Mouse (Mus musculus) heart, embryonic 14.5 days (tissue): ENCODE measurements around the gene Scube3. TPM values are rescaled to one million over a fixed set of nuclear protein-coding genes. Genes with fewer than 3 reads are reported as not detected.

Experiments
- ATAC-seq: fragments of 200-750 bp; cut with Nextera tagmentation; 2 replicates; pipeline ENCODE4 v1.8.0; 2017; ENCODE audit warnings: low read depth, moderate TSS enrichment; ENCODE audit not compliant: insufficient number of reproducible peaks, insufficient read depth, low FRiP score
- H3K27ac ChIP-seq, 2 experiments: fragments of 200-500 bp in 1 of 2; fragments of 300-500 bp in 1 of 2; sonication (generic) in 1 of 2; replicated peaks in 1 of 2; 2 replicates each; pipeline ENCODE4 v1.5.1; 2012 to 2014; ENCODE audit warnings: low read depth in 2 of 2, low read length in 2 of 2, control low read depth in 1 of 2, mild to moderate bottlenecking in 1 of 2, mixed read lengths in 1 of 2; ENCODE audit not compliant: control insufficient read depth in 1 of 2, insufficient read depth in 1 of 2
- H3K27me3 ChIP-seq: fragments of 300-500 bp; sonication (generic); 2 replicates; pipeline ENCODE4 v1.6.1; 2014; ENCODE audit warnings: mild to moderate bottlenecking, low read length, control low read depth; ENCODE audit not compliant: control insufficient read depth, insufficient read depth
- H3K36me3 ChIP-seq: fragments of 300-500 bp; sonication (generic); 2 replicates; pipeline ENCODE4 v1.6.1; 2014; ENCODE audit warnings: mild to moderate bottlenecking, control low read depth, low read length, mixed read lengths; ENCODE audit not compliant: control insufficient read depth, insufficient read depth
- H3K4me1 ChIP-seq, 2 experiments: fragments of 200-500 bp in 1 of 2; fragments of 300-500 bp in 1 of 2; sonication (generic) in 1 of 2; 2 replicates each; pipeline ENCODE4 v1.6.1; 2012 to 2014; ENCODE audit warnings: low read length in 2 of 2, control low read depth in 1 of 2, mixed read lengths in 1 of 2; ENCODE audit not compliant: control insufficient read depth in 2 of 2, insufficient read depth in 2 of 2
- H3K4me2 ChIP-seq: fragments of 300-500 bp; sonication (generic); 2 replicates; pipeline ENCODE4 v1.6.1; 2014; ENCODE audit warnings: mild to moderate bottlenecking, low read length
- H3K4me3 ChIP-seq, 2 experiments: fragments of 200-500 bp in 1 of 2; fragments of 300-500 bp in 1 of 2; sonication (generic) in 1 of 2; 2 replicates each; pipeline ENCODE4 v1.5.1; 2012 to 2014; ENCODE audit warnings: low read length in 2 of 2, mild to moderate bottlenecking in 2 of 2, control low read depth in 1 of 2, low read depth in 1 of 2, moderate library complexity in 1 of 2; ENCODE audit not compliant: control insufficient read depth in 1 of 2, insufficient read depth in 1 of 2
- H3K9ac ChIP-seq: fragments of 300-500 bp; sonication (generic); 2 replicates; pipeline ENCODE4 v1.6.1; 2014; ENCODE audit warnings: mild to moderate bottlenecking, low read length
- H3K9me3 ChIP-seq: fragments of 300-500 bp; sonication (generic); 2 replicates; pipeline ENCODE4 v1.6.1; 2016; ENCODE audit warnings: low read length, control low read depth; ENCODE audit not compliant: control insufficient read depth
- WGBS: fragments of 180-500 bp; shearing (Covaris S2); extraction: QIAGEN DNeasy Blood & Tissue Kit; methylation state at CpG from one replicate; pipeline ENCODE4 v1.1.7; 2014; 5-methylcytosine and 5-hydroxymethylcytosine counted together
- polyA plus RNA-seq: library from polyadenylated mRNA; unstranded; fragments of >200 nt; fragmentation: Nextera tagmentation; extraction: Ambion mirVana; gene quantifications from 2 replicates; pipeline ENCODE4 v1.2.1, GENCODE M21; 2014

Scube3 gene
- polyA plus RNA-seq, 1 experiment from 2014 or later: 1.4 TPM

- Histone ChIP-seq H3K27ac (no peak overlapping the region), H3K36me3 (no peaks in the 10 kb centered on the region), H3K27me3 (peaks cover 65% of the 10 kb centered on the region), H3K9ac (0 out of 2 replicates have a peak overlapping the region, but pooled peaks have one; percentile 70), H3K4me1 (peaks cover 10 to 27% of the 10 kb centered on the region in 2 experiments), H3K4me2 (peak overlapping the region; percentile 97), H3K9me3 (no peaks in the 10 kb centered on the region), H3K4me3 (peak overlapping the region; percentile 44 to 58)
- ATAC-seq: no peak
- WGBS: 3% methylated on average over 15 of the region's 15 CpGs
Observed at GRCm38 (mm10) chr17:28141205-28141650, 713 bp upstream of the Scube3 start.

- Histone ChIP-seq H3K9ac (peak overlapping the region; percentile 70), H3K27ac (no peak overlapping the region), H3K27me3 (peaks cover 73% of the 10 kb centered on the region), H3K4me1 (peaks cover 8 to 21% of the 10 kb centered on the region in 2 experiments; a peak in 3 of 4 replicates), H3K4me2 (peak overlapping the region; percentile 97), H3K9me3 (no peaks in the 10 kb centered on the region), H3K4me3 (peak overlapping the region; percentile 44 to 58), H3K36me3 (no peaks in the 10 kb centered on the region)
- no peak for ATAC-seq
- 2% methylated on average over 33 of the region's 33 CpGs for WGBS
Observed at GRCm38 (mm10) chr17:28142700-28143610, 1.0 kb downstream of the Scube3 start.

- Histone ChIP-seq H3K36me3 (no peaks in the 10 kb centered on the region), H3K9ac (no peak overlapping the region), H3K4me1 (peaks cover 8 to 21% of the 10 kb centered on the region in 2 experiments; a peak in 3 of 4 replicates), H3K4me3 (no peak overlapping the region), H3K4me2 (peak overlapping the region; percentile 19; the same call in 1 of the 2 replicates), H3K27me3 (peaks cover 78% of the 10 kb centered on the region), H3K9me3 (no peaks in the 10 kb centered on the region), H3K27ac (no peak overlapping the region)
- 6% methylated on average over 9 of the region's 9 CpGs for WGBS
- ATAC-seq: no peak
Observed at GRCm38 (mm10) chr17:28143751-28144150, 1.8 kb downstream of the Scube3 start.

- Histone ChIP-seq H3K9me3 (no peaks in the 10 kb centered on the region), H3K4me2 (no peak overlapping the region; the same call in 1 of the 2 replicates), H3K27me3 (peaks cover 78% of the 10 kb centered on the region), H3K9ac (no peak overlapping the region), H3K4me1 (peaks cover 8 to 21% of the 10 kb centered on the region in 2 experiments; a peak in 3 of 4 replicates), H3K36me3 (no peaks in the 10 kb centered on the region), H3K27ac (no peak overlapping the region), H3K4me3 (no peak overlapping the region)
- WGBS: 19% methylated on average over 6 of the region's 6 CpGs
- ATAC-seq: no peak
Observed at GRCm38 (mm10) chr17:28144241-28144640, 2.3 kb downstream of the Scube3 start.

- H3K4me1 ChIP-seq: peaks cover 7 to 12% of the 10 kb centered on the region in 2 experiments; a peak in 3 of 4 replicates
- H3K27me3 ChIP-seq: peaks cover 41% of the 10 kb centered on the region
- no peak for ATAC-seq
- H3K9ac ChIP-seq: no peak overlapping the region
- no peak overlapping the region for H3K27ac ChIP-seq
- H3K9me3 ChIP-seq: no peaks in the 10 kb centered on the region
- H3K36me3 ChIP-seq: no peaks in the 10 kb centered on the region
- H3K4me2 ChIP-seq: no peak overlapping the region
- no peak overlapping the region for H3K4me3 ChIP-seq
- 68% methylated on average over 3 of the region's 3 CpGs for WGBS
Observed at GRCm38 (mm10) chr17:28148288-28148687, 6.3 kb downstream of the Scube3 start.

- H3K4me1 ChIP-seq: peaks cover 3 to 7% of the 10 kb centered on the region in 2 experiments; a peak in 2 of 4 replicates
- H3K4me2 ChIP-seq: no peak overlapping the region
- H3K9me3 ChIP-seq: no peaks in the 10 kb centered on the region
- no peak overlapping the region for H3K27ac ChIP-seq
- H3K9ac ChIP-seq: no peak overlapping the region
- no peak overlapping the region for H3K4me3 ChIP-seq
- peaks cover 31% of the 10 kb centered on the region for H3K27me3 ChIP-seq
- WGBS: 56% methylated on average over 8 of the region's 8 CpGs
- no peaks in the 10 kb centered on the region for H3K36me3 ChIP-seq
- ATAC-seq: no peak
Observed at GRCm38 (mm10) chr17:28149734-28150133, 7.8 kb downstream of the Scube3 start.

- Histone ChIP-seq H3K27ac (no peak overlapping the region), H3K4me1 (peaks cover 3 to 7% of the 10 kb centered on the region in 2 experiments; a peak in 2 of 4 replicates)
- WGBS: 73% methylated on average over 12 of the region's 12 CpGs
Observed at GRCm38 (mm10) chr17:28150456-28150855, 8.5 kb downstream of the Scube3 start.

More at GRCm38 (mm10) chr17:28150456-28150855, 8.5 kb downstream of the Scube3 start:
- no peak overlapping the region for H3K4me2 ChIP-seq
- no peak overlapping the region for H3K9ac ChIP-seq
- H3K36me3 ChIP-seq: no peaks in the 10 kb centered on the region
- H3K4me3 ChIP-seq: no peak overlapping the region
- H3K27me3 ChIP-seq: peaks cover 24% of the 10 kb centered on the region
- no peaks in the 10 kb centered on the region for H3K9me3 ChIP-seq
- no peak for ATAC-seq
